Mouse (Mus musculus) limb, embryonic 13.5 days (tissue): Measurements from ENCODE around the gene Srf. TPM values are rescaled to one million over a fixed set of nuclear protein-coding genes. Genes with fewer than 3 reads are reported as not detected.

Experiments used
- ATAC-seq: fragments of 200-750 bp; cut with Nextera tagmentation; 2 replicates; pipeline ENCODE4 v1.8.0; 2017; ENCODE audit warnings: low read depth, moderate number of reproducible peaks, moderate TSS enrichment; ENCODE audit not compliant: low FRiP score
- H3K27ac ChIP-seq: fragments of 300-500 bp; sonication (generic); 2 replicates; pipeline ENCODE4 v1.5.1; 2015; ENCODE audit warnings: inconsistent platforms, mild to moderate bottlenecking, moderate library complexity
- H3K27me3 ChIP-seq: fragments of 300-500 bp; sonication (generic); 2 replicates; pipeline ENCODE4 v1.6.1; 2015; ENCODE audit warnings: mild to moderate bottlenecking, inconsistent platforms
- H3K36me3 ChIP-seq: fragments of 300-500 bp; sonication (generic); 2 replicates; pipeline ENCODE4 v1.6.1; 2015; ENCODE audit warnings: inconsistent platforms, mild to moderate bottlenecking, moderate library complexity
- H3K4me1 ChIP-seq: fragments of 300-500 bp; sonication (generic); 2 replicates; pipeline ENCODE4 v1.6.1; 2015; ENCODE audit warnings: inconsistent platforms
- H3K4me2 ChIP-seq: fragments of 300-500 bp; sonication (generic); replicated peaks from 2 replicates; pipeline ENCODE4 v1.6.1; 2015; ENCODE audit warnings: inconsistent platforms, mild to moderate bottlenecking, moderate library complexity
- H3K4me3 ChIP-seq: fragments of 300-500 bp; sonication (generic); 2 replicates; pipeline ENCODE4 v1.5.1; 2015; ENCODE audit warnings: moderate library complexity, mild to moderate bottlenecking, inconsistent platforms
- H3K9ac ChIP-seq: fragments of 300-500 bp; sonication (generic); 2 replicates; pipeline ENCODE4 v1.6.1; 2015; ENCODE audit warnings: mild to moderate bottlenecking, inconsistent platforms
- H3K9me3 ChIP-seq: fragments of 300-500 bp; sonication (generic); 2 replicates; pipeline ENCODE4 v1.6.1; 2016; ENCODE audit warnings: inconsistent platforms
- WGBS: fragments of 180-500 bp; shearing (Covaris S2); methylation state at CpG from one replicate; pipeline ENCODE4 v1.1.7; 2015; 5-methylcytosine and 5-hydroxymethylcytosine counted together
- polyA plus RNA-seq: library from polyadenylated mRNA; unstranded; fragments of >200 nt; fragmentation: Nextera tagmentation; extraction: Ambion mirVana; gene quantifications from 2 replicates; pipeline ENCODE4 v1.2.1, GENCODE M21; 2015

The Srf gene
- polyA plus RNA-seq, 1 experiment from 2014 or later, result 5.8 TPM

DNA sequence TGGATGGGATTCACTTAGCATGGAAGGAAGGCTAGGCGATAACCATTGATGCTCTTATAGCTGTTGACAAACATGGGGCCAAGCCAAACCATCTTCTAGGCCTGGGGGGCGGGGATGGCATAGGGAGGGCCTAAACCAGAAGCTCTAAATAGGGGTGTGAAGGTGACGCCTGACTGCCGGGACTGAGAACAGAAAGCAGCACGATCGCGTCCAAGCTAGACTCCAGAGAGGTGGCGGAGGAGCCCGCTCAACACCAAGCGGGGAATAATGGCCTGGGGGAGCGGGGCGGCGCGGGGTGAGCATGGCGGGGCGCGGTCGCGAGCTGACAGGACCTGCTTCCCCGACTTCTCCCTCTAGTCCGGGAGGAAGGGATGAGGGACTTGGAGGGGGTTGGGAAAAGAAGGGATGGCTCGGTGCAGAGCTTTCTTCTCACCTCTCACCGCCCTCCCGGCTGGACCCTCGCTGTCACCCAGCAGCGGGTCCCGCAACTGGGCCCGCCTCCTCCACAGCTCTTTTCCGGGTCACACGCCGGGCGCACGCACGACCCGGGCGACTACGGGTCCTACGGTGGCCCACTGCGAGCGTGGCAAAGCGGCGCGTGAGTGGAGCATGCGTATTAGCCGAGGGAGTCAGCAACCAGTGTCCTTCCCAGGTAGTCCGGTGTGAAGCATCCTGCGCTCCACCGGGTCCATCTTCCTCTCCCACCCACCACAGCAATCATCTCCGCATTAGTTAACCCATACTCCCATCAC, 10.0 kb downstream of the Srf start, which contains the start of gene Cul9:
Cul9 (minus strand) TSS at position 576 of the 752 bp plus-strand sequence.
- peaks cover 14% of the 10 kb centered on the region for H3K27me3 ChIP-seq
- no peak within 1 kb of the TSS for H3K27ac ChIP-seq
- peaks cover 22% of the 10 kb centered on the region for H3K4me1 ChIP-seq
- H3K9ac ChIP-seq, result peak within 1 kb of the TSS; percentile 89
- peak within 1 kb of the TSS; percentile 73 for H3K4me3 ChIP-seq
- H3K9me3 ChIP-seq, result no peaks in the 10 kb centered on the region
- 2% methylated on average over 44 of the region's 49 CpGs for WGBS
- ATAC-seq, result peak; percentile 80
- H3K36me3 ChIP-seq, result peaks cover 44% of the 10 kb centered on the region
- peak within 1 kb of the TSS; percentile 87 for H3K4me2 ChIP-seq

DNA sequence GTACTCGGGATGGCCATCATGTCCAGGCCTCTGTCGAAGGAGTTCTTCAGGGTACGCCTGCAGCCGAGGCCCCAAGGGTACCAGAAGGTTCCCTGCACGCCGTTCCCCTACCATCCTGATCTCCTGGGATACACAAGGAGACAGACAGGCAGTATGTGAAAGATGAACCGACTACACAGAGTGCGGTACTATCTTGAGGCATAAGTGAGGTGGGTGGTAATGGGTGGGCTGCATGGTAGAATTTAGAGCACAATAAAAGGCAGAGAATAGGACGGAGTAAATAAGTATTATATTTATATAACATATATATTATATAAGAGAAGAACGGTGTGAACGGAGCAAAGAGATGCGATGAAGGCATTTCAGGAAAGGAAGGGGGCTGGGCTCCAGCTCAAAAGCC, 12.3 kb downstream of the Srf start:
- no peak overlapping the region for H3K4me2 ChIP-seq
- peaks cover 22% of the 10 kb centered on the region for H3K4me1 ChIP-seq
- peak overlapping the region; percentile 5; the same call in 1 of the 2 replicates for H3K9ac ChIP-seq
- ATAC-seq, result no peak
- H3K27ac ChIP-seq, result no peak overlapping the region
- H3K4me3 ChIP-seq, result no peak overlapping the region
- WGBS, result 87% methylated on average over 12 of the region's 12 CpGs
- peaks cover 34% of the 10 kb centered on the region for H3K36me3 ChIP-seq
- H3K27me3 ChIP-seq, result peaks cover 16% of the 10 kb centered on the region
- no peaks in the 10 kb centered on the region for H3K9me3 ChIP-seq

DNA sequence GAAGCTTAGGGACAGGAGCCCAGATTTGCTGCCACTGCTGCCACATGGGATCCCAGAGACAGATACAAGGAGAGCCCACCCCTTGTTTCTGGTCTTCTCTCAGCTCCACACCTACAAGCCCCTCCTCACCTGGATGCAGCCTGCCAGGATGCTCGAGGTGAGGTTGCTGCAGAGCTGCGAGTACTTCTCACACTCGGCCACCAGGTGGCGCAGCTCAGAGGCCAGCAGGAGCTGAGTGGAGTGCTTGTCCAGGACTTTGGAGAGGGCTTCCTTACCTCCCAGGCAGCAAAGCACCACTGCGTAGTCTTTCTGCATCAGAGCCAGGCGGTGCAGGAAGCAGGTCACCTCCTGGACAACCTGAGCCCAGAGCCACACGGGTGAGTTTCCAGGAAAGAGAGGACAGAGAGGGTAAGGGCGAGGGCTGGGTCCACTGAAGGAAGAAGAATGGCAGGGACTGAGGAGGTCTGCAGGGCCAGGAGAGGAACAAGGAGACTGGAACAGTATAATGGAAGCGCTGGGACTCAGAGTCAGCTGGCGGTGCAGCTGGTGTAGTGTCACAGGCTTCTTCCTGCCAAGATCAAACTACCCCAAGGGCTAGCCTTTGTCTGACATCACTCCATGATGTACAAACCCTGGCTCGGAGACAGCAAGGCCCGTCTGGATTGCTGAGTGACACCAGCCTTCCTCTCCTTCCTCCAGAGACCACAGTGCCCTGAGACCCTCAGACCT, 30.2 kb downstream of the Srf start:
- H3K9ac ChIP-seq, result no peak overlapping the region
- H3K4me2 ChIP-seq, result no peak overlapping the region
- peak; percentile 24; the same call in 1 of the 2 replicates for ATAC-seq
- no peak overlapping the region for H3K27ac ChIP-seq
- H3K9me3 ChIP-seq, result no peaks in the 10 kb centered on the region
- peaks cover 6% of the 10 kb centered on the region; the same call in 1 of the 2 replicates for H3K4me1 ChIP-seq
- H3K4me3 ChIP-seq, result no peak overlapping the region
- H3K36me3 ChIP-seq, result peaks cover 35% of the 10 kb centered on the region
- peaks cover 31% of the 10 kb centered on the region for H3K27me3 ChIP-seq
- WGBS, result 39% methylated on average over 12 of the region's 12 CpGs

DNA sequence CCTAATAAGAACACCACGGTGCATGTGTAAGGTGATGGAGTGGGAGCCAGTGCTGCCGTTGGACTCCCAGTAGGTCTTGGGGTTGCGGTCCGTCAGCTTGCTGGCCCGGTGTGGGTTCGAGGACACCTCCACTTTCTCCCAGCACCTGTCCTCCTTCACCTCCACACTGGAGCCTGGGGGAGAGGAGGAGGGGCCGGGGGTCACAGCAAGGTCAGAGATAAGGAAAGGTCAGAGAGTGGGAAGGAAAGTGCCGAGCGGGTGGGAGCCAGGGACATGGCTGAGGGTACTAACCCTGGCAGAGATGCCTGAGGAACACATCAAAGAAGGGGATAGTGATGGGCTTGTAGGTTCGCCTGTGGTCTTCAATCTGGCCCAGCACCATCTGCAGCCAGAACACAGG, 30.9 kb downstream of the Srf start:
- ATAC-seq, result no peak
- 80% methylated on average over 10 of the region's 10 CpGs for WGBS
- peaks cover 7% of the 10 kb centered on the region; the same call in 1 of the 2 replicates for H3K4me1 ChIP-seq
- no peak overlapping the region for H3K4me3 ChIP-seq
- H3K27ac ChIP-seq, result no peak overlapping the region
- no peak overlapping the region for H3K4me2 ChIP-seq
- no peaks in the 10 kb centered on the region for H3K9me3 ChIP-seq
- peaks cover 37% of the 10 kb centered on the region for H3K27me3 ChIP-seq
- H3K36me3 ChIP-seq, result peaks cover 35% of the 10 kb centered on the region
- H3K9ac ChIP-seq, result no peak overlapping the region

DNA sequence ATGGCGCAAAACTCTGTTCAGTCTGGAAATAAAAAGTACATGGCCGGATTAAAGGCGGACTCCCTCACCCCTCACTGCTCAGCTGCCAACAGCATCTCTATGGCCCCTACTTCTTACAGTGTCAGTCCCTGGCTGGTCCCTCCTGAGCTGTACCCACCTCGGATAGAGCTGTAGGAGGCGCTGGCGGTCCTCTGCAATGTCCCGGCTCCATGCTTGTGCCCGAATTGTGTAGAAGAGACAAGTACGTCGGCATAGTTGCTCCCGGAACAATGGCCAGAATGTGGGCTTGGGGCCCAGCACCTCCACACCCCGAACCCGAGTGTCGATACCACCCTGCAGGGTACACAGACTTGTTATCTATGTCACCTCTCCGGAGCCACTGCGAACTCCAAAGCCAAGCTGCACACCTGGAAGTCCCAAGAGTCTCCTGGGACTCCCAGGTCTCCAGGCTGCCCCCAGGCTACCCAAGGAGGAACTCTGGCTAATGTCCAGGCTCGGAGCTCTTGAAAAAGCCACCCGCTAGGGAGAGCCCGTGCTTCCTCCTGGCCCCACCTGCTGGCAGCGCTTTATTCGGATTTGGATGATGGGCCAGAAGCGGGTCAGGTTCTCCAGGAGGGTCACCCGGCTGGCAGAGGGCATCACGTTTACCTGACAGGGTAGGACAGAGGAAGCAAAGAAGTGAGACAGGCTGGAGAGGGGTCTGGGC, 33.9 kb downstream of the Srf start:
- no peak for ATAC-seq
- Histone ChIP-seq H3K4me3 (no peak overlapping the region), H3K4me2 (no peak overlapping the region), H3K4me1 (peaks cover 7% of the 10 kb centered on the region; the same call in 1 of the 2 replicates), H3K27me3 (peaks cover 45% of the 10 kb centered on the region), H3K27ac (no peak overlapping the region), H3K9me3 (no peaks in the 10 kb centered on the region), H3K36me3 (peaks cover 20% of the 10 kb centered on the region), H3K9ac (no peak overlapping the region)
- WGBS, result 40% methylated on average over 24 of the region's 24 CpGs

DNA sequence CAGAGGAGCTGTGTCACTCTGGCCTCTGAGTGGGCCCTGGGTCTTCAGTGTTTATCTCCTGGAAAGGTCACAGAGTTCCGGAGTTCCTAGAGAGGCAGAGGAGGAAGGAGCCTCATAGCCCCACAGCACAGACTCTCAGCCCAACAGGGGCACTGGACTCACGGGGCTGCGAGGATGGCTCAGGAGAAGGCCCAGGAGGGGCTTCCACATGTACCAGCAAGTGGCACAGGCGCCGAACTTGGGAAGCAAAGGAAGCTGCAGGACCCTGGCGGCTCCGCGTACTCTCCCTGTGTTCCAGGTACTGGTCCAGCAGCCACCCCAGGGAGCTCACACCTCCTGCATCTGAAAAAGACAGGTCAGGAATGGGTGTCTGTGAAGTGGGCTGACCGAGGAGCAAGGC, 34.8 kb downstream of the Srf start:
- Histone ChIP-seq H3K9ac (peak overlapping the region; percentile 56; the same call in 1 of the 2 replicates), H3K4me2 (peak overlapping the region; percentile 54), H3K9me3 (no peaks in the 10 kb centered on the region), H3K36me3 (peaks cover 18% of the 10 kb centered on the region), H3K27me3 (peaks cover 45% of the 10 kb centered on the region), H3K4me1 (peaks cover 7% of the 10 kb centered on the region; the same call in 1 of the 2 replicates), H3K4me3 (peak overlapping the region; percentile 31), H3K27ac (no peak overlapping the region)
- WGBS, result 82% methylated on average over 9 of the region's 9 CpGs
- ATAC-seq, result no peak

DNA sequence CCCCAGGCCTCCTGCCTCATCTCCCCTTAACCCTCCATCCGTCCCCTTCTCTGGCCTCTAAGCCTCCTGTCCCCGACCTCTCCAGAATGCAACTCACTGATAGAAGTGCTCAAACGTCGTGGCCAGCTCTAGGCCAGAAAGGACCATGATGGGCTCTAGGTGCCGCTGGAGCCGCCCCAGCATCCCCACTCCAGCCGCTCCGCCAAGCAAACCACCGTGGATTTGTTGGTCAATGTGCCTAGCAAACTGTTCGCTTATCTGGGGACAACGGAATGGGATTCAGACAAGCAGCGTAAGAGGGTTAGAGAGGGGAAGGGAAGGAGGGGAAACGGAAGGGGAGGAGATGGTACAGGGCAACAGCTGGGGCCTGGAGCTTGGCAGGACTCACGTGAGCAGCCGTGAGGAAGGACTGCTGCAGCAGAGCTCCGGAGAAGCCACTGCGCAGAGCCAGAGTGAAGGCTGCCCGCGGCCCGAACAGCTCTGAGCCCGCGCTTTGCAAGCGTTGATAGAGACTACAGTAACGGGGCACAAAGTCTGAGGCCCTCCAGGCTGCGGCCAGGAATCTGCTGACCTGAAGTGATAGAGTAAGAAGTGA, 35.5 kb downstream of the Srf start:
- no peak overlapping the region for H3K27ac ChIP-seq
- H3K27me3 ChIP-seq, result peaks cover 45% of the 10 kb centered on the region
- H3K4me1 ChIP-seq, result peaks cover 7% of the 10 kb centered on the region; the same call in 1 of the 2 replicates
- H3K9ac ChIP-seq, result peak overlapping the region; percentile 56
- H3K4me3 ChIP-seq, result peak overlapping the region; percentile 31
- no peaks in the 10 kb centered on the region for H3K9me3 ChIP-seq
- peaks cover 14% of the 10 kb centered on the region for H3K36me3 ChIP-seq
- ATAC-seq, result 0 out of 2 replicates have a peak, but pooled peaks have one; percentile 22
- H3K4me2 ChIP-seq, result peak overlapping the region; percentile 54
- 37% methylated on average over 25 of the region's 25 CpGs for WGBS

DNA sequence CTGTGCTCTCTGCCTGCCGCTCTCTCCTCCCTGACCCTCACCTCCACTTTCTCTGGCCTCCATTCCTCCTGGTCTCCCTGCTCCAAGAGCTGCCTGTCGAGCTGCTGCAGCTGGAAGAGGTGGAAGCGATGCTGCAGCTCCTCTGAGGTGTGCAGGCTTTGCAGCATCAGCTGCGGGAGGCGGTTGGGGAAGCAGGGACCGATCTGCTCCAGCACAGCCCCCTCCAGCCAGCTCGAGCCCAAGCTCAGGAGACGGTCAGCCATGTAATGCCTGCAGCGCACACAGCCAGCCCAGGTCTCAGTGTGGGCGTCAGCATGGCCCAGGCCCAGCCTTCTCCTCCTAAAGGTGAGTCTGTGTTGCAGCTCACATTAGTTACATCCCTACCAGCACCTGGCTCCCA, 36.0 kb downstream of the Srf start:
- peaks cover 7% of the 10 kb centered on the region; the same call in 1 of the 2 replicates for H3K4me1 ChIP-seq
- no peaks in the 10 kb centered on the region for H3K9me3 ChIP-seq
- peaks cover 43% of the 10 kb centered on the region for H3K27me3 ChIP-seq
- peaks cover 9% of the 10 kb centered on the region for H3K36me3 ChIP-seq
- 50% methylated on average over 10 of the region's 10 CpGs for WGBS
- ATAC-seq, result no peak
- peak overlapping the region; percentile 31 for H3K4me3 ChIP-seq
- no peak overlapping the region for H3K27ac ChIP-seq
- H3K4me2 ChIP-seq, result peak overlapping the region; percentile 54
- peak overlapping the region; percentile 56 for H3K9ac ChIP-seq

DNA sequence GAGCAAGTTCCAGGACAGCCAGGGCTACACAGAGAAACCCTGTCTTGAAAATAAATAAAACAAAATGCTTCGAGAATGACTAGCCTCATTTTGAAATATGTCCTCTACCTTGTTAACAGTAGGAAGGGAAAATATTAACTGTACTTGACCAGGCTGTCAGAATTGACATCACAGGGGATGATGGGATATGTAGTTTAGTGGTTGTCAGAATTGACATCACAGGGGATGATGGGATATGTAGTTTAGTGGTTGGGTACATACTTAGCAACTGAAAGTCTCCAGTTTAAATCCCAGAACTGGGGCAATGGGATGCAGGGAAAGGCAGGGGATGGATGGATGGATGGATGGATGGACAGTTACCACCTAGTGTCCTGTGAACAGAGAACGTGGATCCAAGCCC, 42.6 kb downstream of the Srf start:
- Histone ChIP-seq H3K27ac (no peak overlapping the region), H3K36me3 (peaks cover 9% of the 10 kb centered on the region), H3K27me3 (no peaks in the 10 kb centered on the region), H3K9ac (no peak overlapping the region), H3K4me3 (no peak overlapping the region), H3K4me2 (no peak overlapping the region), H3K9me3 (no peaks in the 10 kb centered on the region), H3K4me1 (no peaks in the 10 kb centered on the region)
- WGBS, result 58% methylated on average over 2 of the region's 2 CpGs
- no peak for ATAC-seq

DNA sequence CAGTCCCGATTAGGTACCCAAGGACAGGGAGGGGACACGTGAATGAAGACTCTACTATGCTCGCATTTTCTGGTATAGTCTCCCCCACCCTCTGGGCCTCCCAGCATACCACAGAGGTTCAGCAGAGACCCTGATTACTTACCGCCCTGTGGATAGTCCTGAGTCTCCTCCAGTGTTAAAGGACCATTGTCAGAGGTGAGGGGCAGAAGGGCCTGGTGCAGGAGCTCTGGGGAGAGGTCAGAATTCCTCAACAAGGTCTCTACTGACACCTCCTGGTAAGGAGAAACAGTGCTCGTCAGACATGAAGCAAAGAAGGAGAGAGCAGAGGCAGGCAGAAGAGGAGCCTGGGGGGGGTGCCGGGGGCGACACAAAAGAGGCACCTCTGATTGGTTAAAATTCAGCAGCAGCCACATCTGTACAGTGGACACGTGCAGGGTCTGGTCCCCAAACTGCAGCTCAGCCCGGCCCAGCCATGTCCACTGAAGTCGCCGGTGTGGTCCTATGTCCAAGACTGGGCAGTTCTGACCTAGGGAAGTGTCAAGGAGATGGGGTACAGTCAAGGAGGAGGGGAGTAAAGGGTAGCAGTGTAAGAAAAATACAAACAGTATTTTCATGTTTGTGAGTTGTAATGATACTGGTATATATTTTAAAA, 44.8 kb downstream of the Srf start:
- no peak overlapping the region for H3K4me3 ChIP-seq
- no peaks in the 10 kb centered on the region for H3K27me3 ChIP-seq
- H3K4me2 ChIP-seq, result no peak overlapping the region
- WGBS, result 43% methylated on average over 11 of the region's 11 CpGs
- no peak overlapping the region for H3K27ac ChIP-seq
- H3K9ac ChIP-seq, result no peak overlapping the region
- no peaks in the 10 kb centered on the region for H3K9me3 ChIP-seq
- H3K4me1 ChIP-seq, result no peaks in the 10 kb centered on the region
- H3K36me3 ChIP-seq, result peaks cover 12% of the 10 kb centered on the region
- no peak for ATAC-seq

DNA sequence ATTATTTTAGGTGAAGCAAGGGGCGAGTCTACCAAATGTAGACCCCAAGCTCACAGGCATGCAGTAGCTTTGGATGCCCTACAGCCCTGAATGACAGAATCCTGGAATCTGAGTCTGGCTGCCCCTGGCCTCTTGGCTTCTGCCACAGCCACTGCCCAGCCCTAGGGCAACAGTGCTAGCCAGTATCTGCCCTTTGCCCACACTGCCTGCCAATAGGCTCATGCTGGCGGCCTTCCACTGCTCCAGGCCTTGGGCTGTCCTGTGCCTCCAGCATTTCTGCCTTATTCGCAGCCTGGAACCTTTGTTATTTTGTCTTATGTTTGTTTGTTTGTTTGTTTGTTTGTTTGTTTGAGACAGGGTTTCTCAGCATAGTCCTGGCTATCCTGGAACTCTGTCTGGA, 50.4 kb downstream of the Srf start:
- H3K4me1 ChIP-seq, result no peaks in the 10 kb centered on the region
- peaks cover 20% of the 10 kb centered on the region for H3K36me3 ChIP-seq
- H3K27me3 ChIP-seq, result no peaks in the 10 kb centered on the region
- no peak for ATAC-seq
- no peak overlapping the region for H3K4me3 ChIP-seq
- H3K9me3 ChIP-seq, result no peaks in the 10 kb centered on the region
- H3K27ac ChIP-seq, result no peak overlapping the region
- 89% methylated on average over 3 of the region's 3 CpGs for WGBS
- H3K9ac ChIP-seq, result no peak overlapping the region
- H3K4me2 ChIP-seq, result no peak overlapping the region
